Mouse (Mus musculus): ENCODE measurements around the gene Gm4969.
"Not testable (repeated sequence)": the region's sequence is repeated elsewhere in the genome, so short reads cannot be mapped to it uniquely, and the experiment has no call there.

Gene Gm4969

GRCm38 (mm10) chr7:19071024-19071423, 47.1 kb downstream of the Gm4969 start:
- not testable (repeated sequence) for DNase-seq (ENCODE audit: low read depth, low spot score)

DNA sequence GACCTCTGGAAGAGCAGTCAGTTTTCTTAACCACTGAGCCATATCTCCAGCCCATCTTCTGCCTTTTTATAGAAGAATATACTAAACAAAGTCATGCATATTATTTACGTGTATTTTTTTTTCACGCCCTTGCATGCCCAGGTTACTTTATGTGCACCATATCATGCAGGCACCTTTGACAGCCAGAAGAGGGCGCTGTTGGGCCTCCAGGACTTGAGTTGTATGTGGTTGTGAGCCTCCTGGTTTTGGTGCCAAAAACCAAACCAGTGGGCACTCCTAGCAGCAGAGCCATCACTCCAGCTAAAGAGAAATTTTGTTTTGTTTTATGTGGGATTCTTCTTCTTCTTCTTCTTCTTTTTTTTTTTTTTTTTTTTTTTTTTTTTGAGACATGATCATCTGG, 48.7 kb downstream of the Gm4969 start:
- peak; percentile 73 for DNase-seq (ENCODE audit: low read depth, low spot score)

- DNase-seq (ENCODE audit: low read depth, low spot score) = peak; percentile 84
These were observed 49.5 kb downstream of the Gm4969 start for GRCm38 (mm10) chr7:19068707-19069106.

DNA sequence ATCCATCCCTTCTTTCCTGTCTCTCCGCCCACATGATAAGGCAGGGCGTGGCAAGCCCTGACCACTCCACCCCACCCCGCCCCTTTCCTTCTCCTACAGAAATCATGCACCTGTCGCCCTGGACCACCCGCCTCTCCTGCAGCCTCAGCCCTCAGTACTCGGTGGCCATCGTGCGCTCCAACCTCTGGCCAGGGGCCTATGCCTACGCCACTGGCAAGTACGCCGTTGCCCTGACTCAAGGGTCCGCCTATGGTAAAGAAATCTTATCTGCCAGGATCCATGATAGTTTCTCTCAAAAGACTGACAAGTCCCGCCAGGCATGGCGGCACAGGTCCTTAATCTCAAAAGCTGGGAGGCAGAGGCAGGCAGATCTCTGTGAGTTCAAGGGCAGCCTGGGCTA, 50.2 kb downstream of the Gm4969 start:
- DNase-seq (ENCODE audit: low read depth, low spot score) = no peak

DNA sequence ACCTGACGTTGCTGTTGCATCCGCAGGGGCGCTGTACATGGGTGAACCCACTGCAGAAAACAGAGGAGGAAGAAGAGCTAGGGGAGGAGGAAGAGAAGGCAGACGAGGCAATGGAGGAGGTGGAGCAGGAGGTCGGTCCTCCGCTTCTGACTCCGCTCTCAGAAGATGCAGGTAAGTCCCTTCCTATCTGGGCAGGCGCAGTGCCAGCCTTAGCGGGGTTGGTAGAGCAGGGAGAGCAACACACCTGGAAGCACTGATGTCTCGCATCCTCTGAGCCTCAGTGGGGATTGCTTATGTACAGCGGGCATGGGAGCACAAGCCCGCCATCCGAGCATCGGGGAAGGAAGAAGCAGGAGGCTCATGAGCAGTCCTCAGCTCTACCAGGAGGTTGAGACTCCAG, 51.1 kb downstream of the Gm4969 start:
- peak; percentile 48 for DNase-seq (ENCODE audit: low read depth, low spot score)

- no peak for DNase-seq (ENCODE audit: low read depth, low spot score)
These were observed 52.3 kb downstream of the Gm4969 start for GRCm38 (mm10) chr7:19065896-19066295.

- no peak for DNase-seq (ENCODE audit: low read depth, low spot score)
These were observed 60.8 kb downstream of the Gm4969 start for GRCm38 (mm10) chr7:19057405-19057804.

DNA sequence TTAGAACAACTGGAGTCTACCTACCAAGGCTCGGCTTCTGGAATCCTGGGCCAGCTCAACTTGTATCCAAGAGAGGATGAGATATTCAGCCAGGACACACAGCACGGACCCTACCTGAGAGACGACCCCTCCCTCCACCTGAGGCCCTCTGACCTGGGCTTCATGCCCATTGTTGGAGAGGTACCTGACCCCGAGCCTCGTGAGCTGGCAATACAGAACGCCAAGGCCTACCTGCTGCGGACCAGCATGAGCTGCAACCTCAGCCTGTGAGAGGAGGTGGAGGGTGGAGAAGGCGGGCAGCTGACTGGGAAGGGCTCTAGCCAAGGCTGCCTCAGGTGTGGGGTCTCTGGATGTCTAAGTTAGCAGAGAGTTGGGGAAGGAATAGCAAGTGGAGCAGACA, 63.1 kb downstream of the Gm4969 start:
- DNase-seq (ENCODE audit: low read depth, low spot score) = no peak

- no peak for DNase-seq (ENCODE audit: low read depth, low spot score)
These were observed 63.4 kb downstream of the Gm4969 start for GRCm38 (mm10) chr7:19054777-19055076.

DNA sequence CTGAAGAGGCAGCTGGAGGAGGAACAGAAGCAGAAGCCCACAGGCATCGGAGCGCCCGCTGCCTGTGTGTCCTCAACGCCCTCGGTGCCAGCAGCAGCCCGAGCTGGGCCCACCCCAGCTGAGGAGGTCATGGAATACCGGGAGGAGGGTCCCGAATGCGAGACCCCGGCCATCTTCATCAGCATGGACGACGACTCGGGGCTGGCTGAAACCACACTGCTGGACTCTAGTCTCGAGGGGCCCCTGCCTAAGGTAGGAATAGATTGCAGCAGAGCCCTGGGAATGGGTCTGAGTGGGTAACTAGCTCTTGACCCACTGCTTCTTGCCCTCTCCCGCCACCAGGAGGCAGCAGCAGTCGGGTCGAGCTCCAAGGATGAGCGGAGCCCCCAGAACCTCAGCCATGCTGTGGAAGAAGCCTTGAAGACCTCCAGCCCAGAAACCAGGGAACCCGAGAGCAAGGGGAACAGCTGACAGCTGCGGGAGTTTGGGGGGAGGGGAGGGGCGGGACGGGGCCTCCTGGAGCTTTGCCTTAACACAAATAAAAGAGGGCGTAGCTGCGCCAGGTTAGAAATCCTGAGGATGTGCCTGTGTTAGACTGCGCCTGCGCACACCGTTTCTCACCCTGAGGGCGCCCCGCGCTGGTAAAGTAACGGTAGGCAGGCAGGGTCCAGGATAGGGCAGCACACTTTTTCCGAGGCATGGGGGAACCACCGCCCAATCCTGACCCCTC, 64.0 kb downstream of the Gm4969 start, which contains the start of gene Rsph6a:
TSS of gene Rsph6a (plus strand) at position 644 of the 730 bp plus-strand sequence.
- DNase-seq (ENCODE audit: low read depth, low spot score) = no peak

DNA sequence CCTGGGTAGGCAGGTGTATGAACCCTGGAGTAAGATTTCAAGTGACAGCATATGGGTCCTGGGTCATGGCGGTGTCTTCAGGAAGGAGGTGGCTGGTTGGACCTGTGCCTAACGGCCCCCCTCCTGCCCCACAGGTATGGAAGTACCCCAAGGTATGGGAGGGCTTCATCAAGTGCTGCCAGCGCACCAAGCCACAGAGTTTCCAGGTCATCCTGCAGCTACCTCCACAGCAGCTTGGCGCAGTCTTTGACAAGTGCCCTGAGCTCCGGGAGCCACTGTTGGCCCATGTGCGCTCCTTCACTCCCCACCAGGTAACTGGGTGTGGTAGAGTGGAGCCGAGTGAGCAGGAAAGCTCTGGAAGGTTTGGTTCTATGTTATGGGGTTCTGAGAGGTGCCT, 65.0 kb downstream of the Gm4969 start:
- DNase-seq (ENCODE audit: low read depth, low spot score) = no peak

- DNase-seq (ENCODE audit: low read depth, low spot score) = no peak
These were observed 65.6 kb downstream of the Gm4969 start for GRCm38 (mm10) chr7:19052345-19053135.

DNA sequence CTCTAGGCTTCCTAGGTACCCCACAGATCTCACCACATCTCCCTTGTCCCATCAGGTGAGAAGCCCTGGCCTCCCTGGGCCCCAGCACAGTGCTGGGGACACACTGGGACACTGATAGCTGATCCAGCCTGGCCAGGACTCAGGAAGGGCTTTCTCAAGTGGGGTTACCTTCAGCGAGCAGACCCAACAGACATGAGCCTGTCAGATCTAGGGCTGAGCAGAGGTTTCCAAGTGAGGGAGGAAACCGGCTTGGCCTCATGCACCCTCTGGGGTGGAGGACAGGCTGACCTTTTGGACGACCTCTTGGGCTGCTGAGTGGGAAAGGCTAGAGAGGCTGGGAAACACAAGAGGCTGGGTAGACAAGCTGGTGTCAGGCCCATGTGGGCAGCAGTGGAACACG, 67.0 kb downstream of the Gm4969 start:
- no peak for DNase-seq (ENCODE audit: low read depth, low spot score)

- no peak for DNase-seq (ENCODE audit: low read depth, low spot score)
These were observed 68.0 kb downstream of the Gm4969 start for GRCm38 (mm10) chr7:19050172-19050571.

DNA sequence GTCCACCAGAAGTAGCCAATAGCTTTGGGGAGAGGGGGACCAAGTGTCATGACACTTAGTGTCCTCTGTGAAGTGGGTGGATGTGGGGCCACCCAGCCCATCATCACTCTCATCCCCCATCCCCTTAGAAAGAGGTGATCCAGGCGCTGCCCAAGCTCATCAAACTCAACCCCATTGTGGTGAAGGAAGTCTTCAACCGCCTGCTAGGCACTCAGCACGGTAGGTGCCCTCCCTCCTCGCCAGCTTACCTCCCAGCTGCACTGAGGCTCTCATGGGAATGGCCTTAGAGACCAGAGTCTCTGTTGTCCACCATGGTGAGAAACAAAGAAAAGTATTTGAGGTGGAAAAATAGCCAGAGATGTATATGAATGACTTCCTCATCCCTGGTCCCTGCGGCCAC, 68.9 kb downstream of the Gm4969 start:
- DNase-seq (ENCODE audit: low read depth, low spot score) = no peak
